Mouse (Mus musculus) myocyte (in vitro differentiated cells): ENCODE results near the gene Dyrk1b.

ENCODE experiments used
- CEBPB ChIP-seq: IDR thresholded peaks from 2 replicates; pipeline ENCODE4 v1.6.1; 2011; ENCODE audit warnings: mild to moderate bottlenecking, moderate library complexity; ENCODE audit not compliant: poor library complexity, insufficient read depth, severe bottlenecking
- E2F4 ChIP-seq: IDR thresholded peaks from one replicate; pipeline ENCODE4 v1.6.1; 2011; ENCODE audit warnings: mild to moderate bottlenecking, control low read depth, moderate library complexity; ENCODE audit not compliant: insufficient read depth
- MAX ChIP-seq: IDR thresholded peaks from one replicate; pipeline ENCODE4 v1.6.1; 2011; ENCODE audit warnings: low read depth, mild to moderate bottlenecking, control low read depth
- MYOD1 ChIP-seq, 3 experiments: IDR thresholded peaks; one replicate each; pipeline ENCODE4 v1.6.1; 2011; ENCODE audit warnings: control low read depth in 2 of 3, low read depth in 2 of 3, mild to moderate bottlenecking in 2 of 3, moderate library complexity in 1 of 3; ENCODE audit not compliant: insufficient read length in 2 of 3, control insufficient read depth in 1 of 3
- POLR2A ChIP-seq: IDR thresholded peaks from one replicate; pipeline ENCODE4 v1.6.1; 2011; ENCODE audit warnings: low read depth, mild to moderate bottlenecking, control low read depth, moderate library complexity; ENCODE audit not compliant: insufficient read length
- SRF ChIP-seq: IDR thresholded peaks from one replicate; pipeline ENCODE4 v1.6.1; 2011; ENCODE audit warnings: low read depth; ENCODE audit not compliant: control insufficient read depth, insufficient read length

GRCm38 (mm10) chr7:28169489-28170422, 9.5 kb upstream of the Dyrk1b start, which contains the start of gene Fbl:
- TF ChIP-seq E2F4 = peak; percentile 44
- peak; percentile 19 for TF ChIP-seq SRF
- no peak for TF ChIP-seq MYOD1 (IDR thresholded peaks at IDR 0.05; ENCODE audit: control insufficient read depth in 1 of 3, insufficient read length in 2 of 3, low read depth in 2 of 3)
- peak; percentile 46 for TF ChIP-seq MAX
- peak; percentile 93 for TF ChIP-seq POLR2A
- no peak for TF ChIP-seq CEBPB
